Mouse (Mus musculus): ENCODE results near the gene Mrps18b. TPM values are rescaled to one million over a fixed set of nuclear protein-coding genes. Genes with fewer than 3 reads are reported as not detected.
"Not testable (repeated sequence)": the region's sequence is repeated elsewhere in the genome, so short reads cannot be mapped to it uniquely, and the experiment has no call there.

Mrps18b gene
- 45.5 and 53.6 TPM in 2 replicates for polyA plus RNA-seq (2016; fragmentation: Nextera tagmentation; extraction: Ambion mirVana)

DNA sequence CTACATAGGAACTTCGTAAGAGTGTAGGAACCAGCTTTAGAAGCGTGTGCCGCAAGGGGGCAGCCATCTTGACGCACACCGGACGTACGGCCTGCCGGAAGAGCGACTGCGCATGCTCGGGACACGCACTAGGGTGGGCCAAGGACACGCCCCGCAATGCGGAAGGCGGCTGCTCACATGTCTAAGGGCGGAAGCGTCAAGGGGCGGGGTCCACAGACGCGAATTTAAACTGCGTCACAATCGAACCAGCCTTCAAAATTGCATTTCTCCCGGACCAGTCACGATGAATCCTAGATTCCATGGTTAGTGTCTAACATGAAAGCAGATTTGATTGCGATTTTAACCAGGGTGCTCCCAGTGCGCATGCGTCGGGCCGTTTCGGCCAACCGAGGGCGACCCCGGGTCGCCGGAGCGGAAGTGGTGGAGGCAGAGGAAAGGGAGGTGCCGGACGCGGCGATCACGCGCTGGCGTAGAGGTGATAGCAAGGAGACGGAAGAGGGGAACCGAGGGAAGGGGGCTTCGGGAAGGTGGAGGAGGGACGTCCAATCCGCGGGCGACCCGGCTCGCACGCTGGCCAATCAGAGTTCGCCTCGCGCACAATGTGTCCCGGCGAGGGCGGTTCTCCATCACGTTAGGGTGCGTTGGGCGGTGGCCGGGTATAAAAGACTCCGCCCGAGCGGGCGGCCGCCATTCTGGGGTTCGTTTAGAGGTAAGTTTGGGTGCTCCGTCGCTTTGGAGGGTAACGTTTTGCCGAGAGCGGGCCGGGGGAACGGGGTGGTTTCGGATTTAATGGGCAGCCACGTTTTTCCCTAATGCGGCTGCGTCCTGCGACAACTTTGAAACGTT lies at the start of gene Mrps18b, which contains the start of gene Ppp1r10:
Gene Mrps18b, minus strand, starts transcription at position 93 of the 846 bp plus-strand sequence.
Gene Ppp1r10, plus strand, starts transcription at position 138 of the 846 bp plus-strand sequence.
- WGBS = under 1% methylated on average over 83 of the region's 83 CpGs
- Histone ChIP-seq H3K4me3 (peak within 1 kb of the TSS; percentile 78), H3K4me1 (peaks cover 29% of the 10 kb centered on the region), H3K36me3 (peaks cover 24% of the 10 kb centered on the region), H3K9ac (replicated peaks) (peak within 1 kb of the TSS; percentile 99), H3K4me2 (replicated peaks) (peak within 1 kb of the TSS; percentile 71), H3K27ac (replicated peaks) (peak within 1 kb of the TSS; percentile 99), H3K9me3 (no peaks in the 10 kb centered on the region), H3K27me3 (no peaks in the 10 kb centered on the region)
- ATAC-seq (ENCODE audit: low FRiP score, low read depth) = peak; percentile 92

GRCm38 (mm10) chr17:35963279-35963678 lies 47.1 kb upstream of the Mrps18b start:
- Histone ChIP-seq H3K4me1 (peaks cover 2% of the 10 kb centered on the region; the same call in 1 of the 2 replicates), H3K27ac (replicated peaks) (no peak overlapping the region), H3K4me3 (no peak overlapping the region), H3K36me3 (peaks cover 79% of the 10 kb centered on the region), H3K4me2 (replicated peaks) (no peak overlapping the region), H3K27me3 (no peaks in the 10 kb centered on the region), H3K9ac (replicated peaks) (no peak overlapping the region), H3K9me3 (no peaks in the 10 kb centered on the region)
- WGBS = 95% methylated on average over 10 of the region's 10 CpGs
- no peak for ATAC-seq (ENCODE audit: low FRiP score, low read depth)

- H3K4me2 ChIP-seq (replicated peaks) = no peak overlapping the region
- H3K27me3 ChIP-seq = no peaks in the 10 kb centered on the region
- no peaks in the 10 kb centered on the region for H3K4me1 ChIP-seq
- no peak overlapping the region for H3K27ac ChIP-seq (replicated peaks)
- no peaks in the 10 kb centered on the region for H3K9me3 ChIP-seq
- H3K4me3 ChIP-seq = no peak overlapping the region
- no peak overlapping the region for H3K9ac ChIP-seq (replicated peaks)
- ATAC-seq (ENCODE audit: low FRiP score, low read depth) = no peak
- 94% methylated on average over 15 of the region's 15 CpGs for whole genome bisulfite sequencing
- H3K36me3 ChIP-seq = peaks cover 90% of the 10 kb centered on the region
These were observed 42.5 kb upstream of the Mrps18b start for GRCm38 (mm10) chr17:35958533-35959223.

- ATAC-seq (ENCODE audit: low FRiP score, low read depth) = no peak
- H3K9ac ChIP-seq (replicated peaks) = no peak overlapping the region
- H3K9me3 ChIP-seq = no peaks in the 10 kb centered on the region
- no peak overlapping the region for H3K4me3 ChIP-seq
- WGBS = 84% methylated on average over 8 of the region's 8 CpGs
- no peaks in the 10 kb centered on the region for H3K4me1 ChIP-seq
- H3K4me2 ChIP-seq (replicated peaks) = no peak overlapping the region
- H3K27me3 ChIP-seq = no peaks in the 10 kb centered on the region
- H3K36me3 ChIP-seq = peaks cover 50% of the 10 kb centered on the region
- no peak overlapping the region for H3K27ac ChIP-seq (replicated peaks)
These were observed 38.5 kb upstream of the Mrps18b start for GRCm38 (mm10) chr17:35954665-35955064.

DNA sequence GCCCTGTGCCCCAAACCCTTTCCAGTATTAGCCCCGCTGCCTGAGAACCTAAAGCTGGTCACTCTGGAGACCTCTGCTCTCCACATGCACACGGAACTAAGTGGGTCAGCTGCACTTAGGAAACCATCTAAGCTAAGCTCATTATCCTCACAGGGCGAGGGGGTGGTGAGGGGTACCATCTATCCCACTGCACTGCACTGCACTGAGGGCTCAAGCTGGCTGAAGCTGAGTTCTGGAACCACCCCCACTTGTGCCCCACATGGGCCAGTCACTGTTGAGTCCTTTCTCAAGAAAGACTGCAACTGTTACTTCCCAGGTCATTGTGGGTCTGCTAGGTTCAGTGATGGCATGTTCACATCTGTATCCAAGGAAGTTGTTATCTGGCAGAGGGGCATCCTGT lies 36.4 kb upstream of the Mrps18b start:
- WGBS = 93% methylated on average over 3 of the region's 3 CpGs
- ATAC-seq (ENCODE audit: low FRiP score, low read depth); H3K27me3 ChIP-seq: not testable (repeated sequence)

DNA sequence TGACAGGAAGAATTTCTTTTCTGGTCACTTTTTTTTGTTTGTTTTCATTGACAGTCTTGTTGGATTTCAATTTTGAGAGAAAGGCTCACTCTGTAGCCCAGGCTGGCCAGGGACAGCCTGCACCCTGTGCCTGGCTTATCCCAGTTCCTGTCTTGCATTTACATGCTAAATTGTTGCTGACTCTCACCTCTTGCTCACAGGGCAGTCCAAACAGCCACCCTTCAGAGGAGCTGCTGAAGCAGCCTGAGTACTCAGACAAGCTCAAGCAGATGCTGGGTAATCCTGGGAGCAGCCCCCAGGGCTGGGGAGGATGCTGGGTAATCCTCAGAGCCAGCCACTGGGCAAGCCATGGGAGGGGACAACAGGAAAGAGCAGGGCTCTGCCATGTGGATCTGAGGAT lies 34.8 kb upstream of the Mrps18b start:
- not testable (repeated sequence) for H3K4me2 ChIP-seq (replicated peaks); H3K27me3 ChIP-seq; H3K9me3 ChIP-seq; ATAC-seq (ENCODE audit: low FRiP score, low read depth); H3K4me1 ChIP-seq; H3K4me3 ChIP-seq; H3K27ac ChIP-seq (replicated peaks); H3K9ac ChIP-seq (replicated peaks)
- peaks cover 13% of the 10 kb centered on the region for H3K36me3 ChIP-seq

More for the DNA sequence above, 36.4 kb upstream of the Mrps18b start:
- not testable (repeated sequence) for H3K9ac ChIP-seq (replicated peaks); H3K9me3 ChIP-seq; H3K4me1 ChIP-seq; H3K4me2 ChIP-seq (replicated peaks); H3K4me3 ChIP-seq; H3K27ac ChIP-seq (replicated peaks)
- H3K36me3 ChIP-seq = peaks cover 29% of the 10 kb centered on the region

DNA sequence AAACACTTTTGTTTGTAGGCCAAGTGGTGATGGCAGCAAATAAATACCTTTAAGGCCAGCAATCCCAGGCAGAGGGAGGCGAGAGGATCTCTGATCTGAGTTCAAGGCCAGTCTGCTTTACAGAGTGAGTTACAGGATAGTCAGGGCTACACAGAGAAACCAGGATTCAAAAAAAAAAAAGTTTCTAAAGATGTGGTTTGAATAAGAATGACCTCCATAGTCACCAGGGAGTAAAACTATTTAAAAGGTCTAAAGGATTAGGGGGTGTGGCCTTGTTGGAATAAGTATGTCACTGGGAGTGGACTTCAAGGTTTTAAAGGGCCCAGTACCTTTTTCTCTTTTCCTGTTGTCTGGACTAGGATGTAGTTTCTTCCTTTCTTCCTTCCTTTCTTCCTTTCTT lies 23.8 kb upstream of the Mrps18b start:
- Histone ChIP-seq H3K9ac (replicated peaks) (no peak overlapping the region), H3K27ac (replicated peaks) (no peak overlapping the region), H3K4me1 (no peaks in the 10 kb centered on the region), H3K36me3 (no peaks in the 10 kb centered on the region), H3K4me2 (replicated peaks) (no peak overlapping the region), H3K4me3 (no peak overlapping the region), H3K27me3 (no peaks in the 10 kb centered on the region), H3K9me3 (no peaks in the 10 kb centered on the region)
- ATAC-seq (ENCODE audit: low FRiP score, low read depth) = no peak
- 44% methylated on average over 1 of the region's 1 CpGs for WGBS

DNA sequence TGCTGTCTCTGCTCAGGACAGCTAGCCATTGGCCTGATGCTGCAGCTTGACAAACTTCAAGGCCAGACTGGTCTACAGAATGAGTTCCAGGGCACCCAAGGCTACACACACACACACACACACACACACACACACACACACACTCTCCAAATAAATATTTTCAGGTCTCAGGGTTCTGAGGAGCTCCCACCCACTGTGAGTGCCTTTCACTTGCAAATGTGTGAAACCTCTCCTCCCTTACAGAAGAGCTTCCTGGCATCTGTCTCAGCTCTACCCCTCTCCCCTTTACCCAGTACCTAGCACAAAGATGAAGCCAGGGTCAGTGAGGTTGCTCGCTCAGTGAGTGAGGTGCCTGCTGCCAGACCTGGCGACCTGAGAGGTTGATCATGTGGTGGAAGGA lies 22.9 kb upstream of the Mrps18b start:
- Histone ChIP-seq H3K36me3 (no peaks in the 10 kb centered on the region), H3K9ac (replicated peaks) (no peak overlapping the region)
- 51% methylated on average over 2 of the region's 2 CpGs for WGBS

DNA sequence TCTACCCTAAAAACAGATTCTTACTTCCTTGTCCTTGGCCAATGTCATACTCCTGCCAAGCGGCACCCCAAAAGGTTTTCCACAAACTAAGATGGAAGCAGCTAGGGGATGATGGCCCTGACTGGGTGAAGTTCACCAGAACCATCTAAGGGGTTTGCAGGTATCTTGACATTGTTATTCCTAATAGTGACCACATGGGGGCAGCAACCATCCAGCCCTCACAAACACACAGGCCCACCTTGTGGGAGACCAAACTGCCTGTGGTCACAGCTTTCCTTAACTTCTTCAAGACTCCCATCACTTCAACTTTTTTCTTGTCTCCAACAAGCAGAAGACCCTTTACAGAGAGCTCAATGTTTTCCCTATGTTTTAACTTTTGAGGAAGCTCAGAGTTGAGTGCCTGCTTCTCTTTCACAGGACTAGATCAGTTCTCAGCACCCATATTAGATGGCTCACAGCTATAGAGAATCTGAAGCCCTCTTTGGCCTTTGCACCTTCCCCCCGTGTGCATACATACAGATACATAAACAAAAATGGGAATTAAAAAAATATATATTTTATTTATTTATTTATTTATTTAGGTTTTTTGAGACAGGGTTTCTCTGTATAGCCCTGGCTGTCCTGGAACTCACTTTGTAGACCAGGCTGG lies 21.6 kb upstream of the Mrps18b start:
- peak; percentile 54; the same call in 1 of the 2 replicates for ATAC-seq (ENCODE audit: low FRiP score, low read depth)
- 40% methylated on average over 2 of the region's 2 CpGs for WGBS
- H3K27me3 ChIP-seq = no peaks in the 10 kb centered on the region
- no peak overlapping the region for H3K27ac ChIP-seq (replicated peaks)
- no peaks in the 10 kb centered on the region for H3K4me1 ChIP-seq
- no peak overlapping the region for H3K4me3 ChIP-seq
- H3K9me3 ChIP-seq = no peaks in the 10 kb centered on the region
- H3K9ac ChIP-seq (replicated peaks) = no peak overlapping the region
- no peak overlapping the region for H3K4me2 ChIP-seq (replicated peaks)
- no peaks in the 10 kb centered on the region for H3K36me3 ChIP-seq

More for the DNA sequence above, 22.9 kb upstream of the Mrps18b start:
- H3K4me1 ChIP-seq = no peaks in the 10 kb centered on the region
- H3K9me3 ChIP-seq = no peaks in the 10 kb centered on the region
- H3K4me2 ChIP-seq (replicated peaks) = no peak overlapping the region
- no peak overlapping the region for H3K4me3 ChIP-seq
- no peak for ATAC-seq (ENCODE audit: low FRiP score, low read depth)
- H3K27me3 ChIP-seq = no peaks in the 10 kb centered on the region
- H3K27ac ChIP-seq (replicated peaks) = no peak overlapping the region

- H3K9me3 ChIP-seq; H3K27ac ChIP-seq (replicated peaks); H3K4me2 ChIP-seq (replicated peaks); ATAC-seq (ENCODE audit: low FRiP score, low read depth); H3K9ac ChIP-seq (replicated peaks); H3K27me3 ChIP-seq; H3K4me3 ChIP-seq; H3K4me1 ChIP-seq; H3K36me3 ChIP-seq: not testable (repeated sequence)
- WGBS = 90% methylated on average over 14 of the region's 14 CpGs
These were observed 19.6 kb upstream of the Mrps18b start for GRCm38 (mm10) chr17:35935763-35936162.

DNA sequence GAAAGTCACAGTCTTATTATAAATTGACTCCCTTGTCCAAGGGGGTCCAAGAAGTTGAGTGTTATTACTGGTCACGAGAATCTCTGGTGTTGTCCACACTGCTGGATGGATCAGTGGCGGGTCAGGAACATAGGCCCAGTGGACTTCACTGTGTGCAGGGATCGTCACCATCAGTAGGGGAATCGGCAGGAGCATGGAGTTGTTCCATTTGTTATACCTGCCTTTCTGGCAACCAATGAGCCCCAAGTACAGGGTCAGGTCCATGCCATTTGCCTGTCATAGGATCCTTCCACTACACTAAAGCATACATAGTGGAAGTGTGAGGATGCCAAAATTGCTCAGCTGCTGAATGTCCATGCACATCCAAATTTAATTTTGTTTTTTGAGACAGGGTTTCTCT lies 16.4 kb upstream of the Mrps18b start:
- ATAC-seq (ENCODE audit: low FRiP score, low read depth) = no peak
- H3K27me3 ChIP-seq = no peaks in the 10 kb centered on the region
- H3K4me3 ChIP-seq = no peak overlapping the region
- H3K27ac ChIP-seq (replicated peaks) = no peak overlapping the region
- H3K4me1 ChIP-seq = no peaks in the 10 kb centered on the region
- 96% methylated on average over 4 of the region's 4 CpGs for WGBS
- H3K4me2 ChIP-seq (replicated peaks) = no peak overlapping the region
- no peak overlapping the region for H3K9ac ChIP-seq (replicated peaks)
- peaks cover 36% of the 10 kb centered on the region for H3K36me3 ChIP-seq
- H3K9me3 ChIP-seq = no peaks in the 10 kb centered on the region

DNA sequence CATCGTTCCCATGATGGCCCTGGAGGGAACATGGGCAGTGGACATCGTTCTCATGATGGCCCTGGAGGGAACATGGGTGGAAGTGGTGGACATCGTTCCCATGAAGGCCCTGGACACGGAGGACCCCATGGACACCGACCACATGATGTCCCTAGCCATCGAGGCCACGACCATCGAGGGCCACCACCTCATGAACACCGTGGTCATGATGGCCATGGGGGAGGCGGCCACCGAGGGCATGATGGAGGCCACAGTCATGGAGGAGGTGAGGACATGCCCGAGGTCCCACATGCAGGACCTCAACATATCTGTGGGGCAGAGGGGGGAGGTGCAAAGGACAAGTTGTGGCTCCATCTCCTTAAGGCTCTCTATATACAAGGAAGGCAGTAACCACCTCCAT lies 14.4 kb upstream of the Mrps18b start:
- no peak overlapping the region for H3K4me2 ChIP-seq (replicated peaks)
- no peak overlapping the region for H3K4me3 ChIP-seq
- no peak overlapping the region for H3K27ac ChIP-seq (replicated peaks)
- H3K4me1 ChIP-seq = no peaks in the 10 kb centered on the region
- H3K9ac ChIP-seq (replicated peaks) = no peak overlapping the region
- H3K9me3 ChIP-seq = no peaks in the 10 kb centered on the region
- H3K36me3 ChIP-seq = peaks cover 54% of the 10 kb centered on the region
- no peak for ATAC-seq (ENCODE audit: low FRiP score, low read depth)
- 93% methylated on average over 12 of the region's 12 CpGs for WGBS
- no peaks in the 10 kb centered on the region for H3K27me3 ChIP-seq

Measured in midbrain, embryonic 12.5 days (tissue).